Mouse (Mus musculus): ENCODE results near the gene Asb8. TPM values are rescaled to one million over a fixed set of nuclear protein-coding genes. Genes with fewer than 3 reads are reported as not detected.

The Asb8 gene
- polyA plus RNA-seq, 1 experiment from 2014 or later: 52.9 TPM

DNA sequence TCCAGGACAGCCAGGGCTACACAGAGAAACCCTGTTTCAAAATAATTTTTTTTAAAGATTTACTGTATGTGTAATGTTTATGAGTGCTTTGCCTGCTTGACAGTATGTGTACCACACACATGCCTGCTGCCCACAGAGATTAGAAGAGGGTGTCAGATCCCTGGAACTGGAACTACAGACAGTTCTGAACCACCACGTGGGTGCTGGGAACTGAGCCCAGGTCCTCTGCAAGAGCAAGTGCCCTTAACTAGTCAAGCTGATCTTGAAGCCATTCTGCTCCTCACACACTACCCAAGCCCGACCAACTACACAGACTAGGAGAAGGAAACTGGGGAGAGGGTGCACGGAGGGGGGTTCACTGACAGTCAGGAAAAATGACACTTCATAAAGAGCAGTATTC is 32.0 kb downstream of the Asb8 start:
- Histone ChIP-seq H3K4me3 (no peak overlapping the region), H3K36me3 (peaks cover 97% of the 10 kb centered on the region), H3K27me3 (no peaks in the 10 kb centered on the region), H3K27ac (no peak overlapping the region), H3K4me2 (no peak overlapping the region), H3K9ac (no peak overlapping the region), H3K4me1 (replicated peaks) (no peaks in the 10 kb centered on the region), H3K9me3 (no peaks in the 10 kb centered on the region)
- no peak for ATAC-seq (ENCODE audit: low FRiP score)
- 91% methylated on average over 3 of the region's 3 CpGs for WGBS

DNA sequence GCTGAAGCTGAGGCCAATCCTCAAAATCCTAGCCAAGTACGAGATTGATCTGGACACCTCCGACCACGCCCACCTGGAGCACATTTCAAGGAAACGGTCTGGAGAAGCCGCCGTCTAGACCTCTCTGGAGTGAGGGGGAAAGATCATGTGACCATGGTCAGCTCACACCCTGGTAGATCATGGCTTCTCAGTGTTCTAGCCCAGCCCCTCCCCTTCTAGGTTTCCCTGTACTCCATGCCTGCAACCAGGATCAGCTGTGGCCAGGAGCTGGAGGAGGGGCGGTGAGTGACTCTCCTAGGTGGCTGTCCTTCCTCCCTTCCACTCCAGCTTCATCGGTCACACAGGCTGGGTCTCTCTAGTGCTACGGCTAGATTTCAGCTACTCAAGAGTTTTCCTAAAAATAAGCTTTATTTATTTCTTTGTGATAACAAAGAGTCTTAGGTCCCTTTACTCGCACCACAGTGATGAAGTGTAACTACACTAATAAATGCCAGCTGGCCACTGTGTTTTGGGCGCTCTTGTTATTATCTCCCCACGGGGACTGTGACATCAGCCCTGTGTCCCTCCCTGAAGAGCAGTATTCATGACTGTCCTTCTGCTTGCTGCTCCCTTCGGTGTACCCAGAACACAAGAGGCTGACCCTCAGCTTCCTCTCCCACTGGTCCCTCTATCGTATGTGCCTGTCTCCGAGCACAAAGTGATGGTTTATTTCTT is 33.3 kb downstream of the Asb8 start:
- no peaks in the 10 kb centered on the region for H3K4me1 ChIP-seq (replicated peaks)
- WGBS: 89% methylated on average over 15 of the region's 15 CpGs
- H3K27me3 ChIP-seq: no peaks in the 10 kb centered on the region
- no peak overlapping the region for H3K4me2 ChIP-seq
- no peaks in the 10 kb centered on the region for H3K9me3 ChIP-seq
- no peak overlapping the region for H3K4me3 ChIP-seq
- peaks cover 98% of the 10 kb centered on the region for H3K36me3 ChIP-seq
- ATAC-seq (ENCODE audit: low FRiP score): no peak
- no peak overlapping the region for H3K27ac ChIP-seq
- no peak overlapping the region for H3K9ac ChIP-seq

- no peak overlapping the region for H3K4me2 ChIP-seq
- no peak overlapping the region for H3K27ac ChIP-seq
- no peak overlapping the region for H3K9ac ChIP-seq
- no peaks in the 10 kb centered on the region for H3K27me3 ChIP-seq
- H3K4me3 ChIP-seq: no peak overlapping the region
- whole genome bisulfite sequencing: 94% methylated on average over 7 of the region's 7 CpGs
- ATAC-seq (ENCODE audit: low FRiP score): no peak
- no peaks in the 10 kb centered on the region for H3K9me3 ChIP-seq
- H3K36me3 ChIP-seq: peaks cover 98% of the 10 kb centered on the region
- no peaks in the 10 kb centered on the region for H3K4me1 ChIP-seq (replicated peaks)
These were observed 34.0 kb downstream of the Asb8 start for GRCm38 (mm10) chr15:98131451-98131850.

- no peak for ATAC-seq (ENCODE audit: low FRiP score)
- no peak overlapping the region for H3K4me2 ChIP-seq
- H3K4me3 ChIP-seq: no peak overlapping the region
- peaks cover 98% of the 10 kb centered on the region for H3K36me3 ChIP-seq
- H3K4me1 ChIP-seq (replicated peaks): no peaks in the 10 kb centered on the region
- no peaks in the 10 kb centered on the region for H3K9me3 ChIP-seq
- no peaks in the 10 kb centered on the region for H3K27me3 ChIP-seq
- WGBS: 93% methylated on average over 4 of the region's 4 CpGs
- H3K9ac ChIP-seq: no peak overlapping the region
- no peak overlapping the region for H3K27ac ChIP-seq
These were observed 34.4 kb downstream of the Asb8 start for GRCm38 (mm10) chr15:98131001-98131400.

- no peaks in the 10 kb centered on the region for H3K27me3 ChIP-seq
- ATAC-seq (ENCODE audit: low FRiP score): no peak
- no peaks in the 10 kb centered on the region for H3K9me3 ChIP-seq
- no peak overlapping the region for H3K4me2 ChIP-seq
- H3K4me3 ChIP-seq: no peak overlapping the region
- peaks cover 88% of the 10 kb centered on the region for H3K36me3 ChIP-seq
- WGBS: 94% methylated on average over 20 of the region's 20 CpGs
- no peaks in the 10 kb centered on the region for H3K4me1 ChIP-seq (replicated peaks)
- no peak overlapping the region for H3K9ac ChIP-seq
- H3K27ac ChIP-seq: no peak overlapping the region
These were observed 44.6 kb downstream of the Asb8 start for GRCm38 (mm10) chr15:98120831-98121230.

DNA sequence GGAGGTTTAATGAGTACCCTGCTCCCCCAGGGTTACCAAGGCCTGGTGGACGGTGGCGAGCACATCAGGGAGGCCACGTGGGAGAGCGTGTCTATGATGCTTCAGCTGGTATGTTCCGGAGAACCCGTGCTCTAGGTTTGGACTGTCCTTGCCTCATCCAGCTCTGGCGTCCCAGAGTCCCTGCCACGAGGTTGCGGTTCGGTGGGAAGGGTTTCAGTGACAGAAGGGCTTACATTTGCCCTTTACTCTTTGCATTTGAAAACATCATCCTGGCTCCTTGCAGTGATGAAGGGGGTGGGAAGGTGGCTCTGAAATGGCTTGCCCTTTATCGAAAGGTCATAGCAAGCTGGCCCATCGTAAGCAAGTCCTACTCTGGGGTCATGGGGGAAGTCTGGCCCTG is 46.1 kb downstream of the Asb8 start:
- H3K27me3 ChIP-seq: no peaks in the 10 kb centered on the region
- no peaks in the 10 kb centered on the region for H3K9me3 ChIP-seq
- no peak overlapping the region for H3K4me2 ChIP-seq
- ATAC-seq (ENCODE audit: low FRiP score): no peak
- H3K36me3 ChIP-seq: peaks cover 87% of the 10 kb centered on the region
- H3K9ac ChIP-seq: no peak overlapping the region
- H3K4me3 ChIP-seq: no peak overlapping the region
- WGBS: 85% methylated on average over 12 of the region's 12 CpGs
- H3K27ac ChIP-seq: no peak overlapping the region
- H3K4me1 ChIP-seq (replicated peaks): no peaks in the 10 kb centered on the region

DNA sequence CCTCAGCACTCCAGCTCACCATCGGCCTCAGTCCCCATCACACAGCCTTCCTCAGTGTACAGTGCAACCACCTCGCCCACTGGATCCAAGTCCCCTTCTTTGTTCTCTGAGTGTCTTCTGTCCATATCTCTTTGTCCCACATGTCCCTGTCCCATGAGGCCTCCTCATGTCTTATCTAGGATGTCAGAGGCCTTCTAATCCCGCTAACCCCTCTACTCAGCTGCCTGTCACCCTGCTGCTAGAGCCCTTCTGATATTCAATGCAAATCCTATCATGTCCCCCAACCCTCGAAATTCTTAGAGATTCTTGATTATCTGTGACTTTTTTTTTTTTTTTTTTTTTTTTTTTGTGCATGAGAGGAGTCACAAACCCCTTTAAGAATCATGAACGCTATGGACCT is 49.1 kb downstream of the Asb8 start:
- no peak overlapping the region for H3K4me2 ChIP-seq
- 86% methylated on average over 5 of the region's 5 CpGs for WGBS
- H3K9me3 ChIP-seq: no peaks in the 10 kb centered on the region
- H3K27ac ChIP-seq: no peak overlapping the region
- H3K9ac ChIP-seq: no peak overlapping the region
- no peaks in the 10 kb centered on the region for H3K4me1 ChIP-seq (replicated peaks)
- H3K27me3 ChIP-seq: no peaks in the 10 kb centered on the region
- ATAC-seq (ENCODE audit: low FRiP score): no peak
- H3K36me3 ChIP-seq: peaks cover 72% of the 10 kb centered on the region
- no peak overlapping the region for H3K4me3 ChIP-seq

DNA sequence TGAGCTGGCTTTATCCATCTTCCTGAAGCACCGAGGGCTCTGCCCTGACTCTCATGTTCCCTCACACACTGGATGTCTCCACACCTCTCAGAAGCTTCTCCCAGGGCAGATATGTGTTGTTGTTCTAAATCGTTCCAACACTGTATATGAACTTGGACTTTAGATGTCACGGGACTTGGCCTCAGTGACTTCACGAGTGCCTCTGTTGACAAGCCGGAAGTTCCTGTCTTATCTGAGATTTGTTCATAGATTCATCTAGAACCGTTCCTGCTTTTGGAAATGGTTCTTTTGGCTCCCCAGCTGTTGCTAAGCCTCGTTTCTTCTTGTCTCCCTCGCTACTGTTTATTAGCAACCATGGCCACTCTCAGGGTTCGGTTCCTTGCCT is 49.7 kb downstream of the Asb8 start:
- Histone ChIP-seq H3K4me1 (replicated peaks) (no peaks in the 10 kb centered on the region), H3K4me2 (no peak overlapping the region), H3K9ac (no peak overlapping the region), H3K9me3 (no peaks in the 10 kb centered on the region), H3K4me3 (no peak overlapping the region), H3K36me3 (peaks cover 66% of the 10 kb centered on the region), H3K27ac (no peak overlapping the region), H3K27me3 (no peaks in the 10 kb centered on the region)
- ATAC-seq (ENCODE audit: low FRiP score): no peak
- 94% methylated on average over 9 of the region's 9 CpGs for WGBS

DNA sequence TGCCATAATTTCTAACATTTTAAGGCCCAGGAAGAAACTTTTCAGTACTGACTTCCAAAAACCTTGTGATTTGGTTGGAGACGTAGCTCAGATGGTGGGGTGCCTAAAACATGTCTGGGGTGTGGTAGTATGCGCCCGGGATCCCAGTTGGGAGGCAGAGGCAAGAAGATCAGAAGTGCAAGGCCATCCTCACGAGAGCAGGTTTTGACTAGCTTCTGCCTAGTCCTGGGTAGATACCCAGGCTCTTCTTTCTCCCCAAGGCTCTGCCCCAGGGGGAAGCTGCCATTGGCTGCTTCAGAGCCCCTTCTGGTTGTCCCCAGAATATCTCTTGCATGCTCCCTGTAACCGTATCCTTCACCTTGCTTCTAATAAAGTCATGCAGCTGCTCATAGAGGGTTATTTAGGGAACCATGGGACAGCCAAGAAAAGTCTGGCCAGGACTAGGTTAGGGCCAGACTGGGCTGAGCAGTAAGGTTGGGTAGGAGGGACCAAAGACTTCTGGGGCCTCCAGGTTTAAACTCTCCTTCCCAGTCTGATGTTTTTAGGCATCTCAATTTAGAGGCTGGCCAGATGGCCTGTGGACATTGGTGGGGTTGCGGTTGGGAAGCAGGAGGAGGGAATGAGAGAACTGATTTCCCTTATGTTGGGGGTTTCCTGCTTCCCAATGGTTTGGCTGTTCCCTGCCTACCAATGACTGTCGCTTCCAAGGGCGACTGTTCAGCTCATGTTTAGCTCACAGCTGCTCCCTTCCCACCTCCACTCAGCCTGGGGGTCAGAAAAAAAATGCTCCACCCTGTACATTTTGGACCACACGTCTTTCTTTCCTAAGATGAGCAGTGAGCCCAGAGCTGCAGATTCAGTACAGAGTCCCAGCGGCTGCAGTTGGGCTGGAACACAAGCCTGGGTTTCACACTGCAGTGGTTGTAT is 50.3 kb downstream of the Asb8 start:
- ATAC-seq (ENCODE audit: low FRiP score): no peak
- H3K36me3 ChIP-seq: peaks cover 60% of the 10 kb centered on the region
- no peak overlapping the region for H3K9ac ChIP-seq
- no peak overlapping the region for H3K27ac ChIP-seq
- no peak overlapping the region for H3K4me3 ChIP-seq
- H3K9me3 ChIP-seq: no peaks in the 10 kb centered on the region
- H3K4me2 ChIP-seq: no peak overlapping the region
- 87% methylated on average over 10 of the region's 10 CpGs for WGBS
- peaks cover 5% of the 10 kb centered on the region for H3K4me1 ChIP-seq (replicated peaks)
- no peaks in the 10 kb centered on the region for H3K27me3 ChIP-seq

DNA sequence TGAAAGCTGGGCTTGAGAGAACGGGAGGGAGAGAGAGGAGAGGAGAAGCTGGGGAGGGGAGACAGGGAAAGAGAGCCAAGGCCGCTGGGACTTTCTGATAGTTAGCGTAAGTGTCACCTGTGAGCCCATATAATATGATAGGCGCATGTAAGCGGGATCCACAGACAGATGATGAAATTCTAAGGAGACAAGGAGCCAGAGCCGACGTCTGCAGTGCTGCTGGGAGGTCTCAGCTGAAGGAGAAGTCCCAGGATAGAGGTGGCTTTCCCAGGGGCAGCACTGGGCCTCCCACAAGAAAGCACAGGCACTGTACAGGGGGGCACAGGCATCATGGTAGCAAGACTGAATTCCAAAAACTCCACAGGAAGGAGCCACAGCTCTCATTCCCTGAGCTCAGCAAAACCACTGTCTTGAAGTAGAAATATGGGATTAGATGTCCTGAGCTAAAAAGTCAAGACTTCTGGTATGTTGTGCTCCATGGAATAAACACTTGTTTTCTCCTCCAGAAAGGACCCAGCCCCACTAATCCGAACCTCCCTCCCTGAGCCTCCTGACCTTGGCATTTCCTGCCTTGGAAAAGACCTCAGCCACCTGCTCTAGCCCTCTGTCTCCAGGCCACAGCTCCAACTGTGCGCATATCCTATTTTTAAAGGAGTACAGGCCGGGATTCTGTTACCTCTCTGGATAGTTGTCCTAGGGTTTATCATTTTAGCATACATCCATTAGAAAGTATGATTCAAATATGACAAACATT is 51.1 kb downstream of the Asb8 start:
- ATAC-seq (ENCODE audit: low FRiP score): no peak
- Histone ChIP-seq H3K9me3 (no peaks in the 10 kb centered on the region), H3K27me3 (no peaks in the 10 kb centered on the region), H3K4me1 (replicated peaks) (peaks cover 12% of the 10 kb centered on the region), H3K36me3 (peaks cover 53% of the 10 kb centered on the region), H3K4me2 (no peak overlapping the region), H3K27ac (no peak overlapping the region), H3K4me3 (no peak overlapping the region), H3K9ac (no peak overlapping the region)
- WGBS: 79% methylated on average over 10 of the region's 10 CpGs

DNA sequence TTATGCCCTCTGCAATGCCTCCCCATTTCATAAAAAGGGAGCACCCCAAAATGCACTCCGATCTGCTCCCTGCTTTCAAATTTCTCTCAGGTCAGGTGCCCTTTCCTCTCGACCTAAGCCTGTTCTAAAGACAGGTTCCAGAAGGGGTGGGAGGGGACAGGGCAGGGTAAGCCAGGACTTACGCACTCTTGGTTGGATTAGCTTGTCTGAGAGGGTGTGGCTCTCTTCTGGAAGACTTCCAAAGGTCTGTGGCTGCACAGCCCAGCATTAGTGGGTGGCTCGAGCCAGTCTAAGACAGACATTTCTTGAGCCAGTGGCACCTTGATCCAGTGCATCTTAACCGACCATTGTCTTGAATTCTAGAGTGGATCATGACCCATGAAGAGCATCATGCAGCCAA is 53.6 kb downstream of the Asb8 start:
- no peaks in the 10 kb centered on the region for H3K9me3 ChIP-seq
- H3K4me2 ChIP-seq: no peak overlapping the region
- no peak overlapping the region for H3K4me3 ChIP-seq
- H3K27ac ChIP-seq: no peak overlapping the region
- no peak overlapping the region for H3K9ac ChIP-seq
- peaks cover 27% of the 10 kb centered on the region for H3K4me1 ChIP-seq (replicated peaks)
- 87% methylated on average over 5 of the region's 5 CpGs for WGBS
- no peaks in the 10 kb centered on the region for H3K27me3 ChIP-seq
- H3K36me3 ChIP-seq: peaks cover 34% of the 10 kb centered on the region
- no peak for ATAC-seq (ENCODE audit: low FRiP score)
